Comparison of ENCODE assay signal across 8 mouse cellular contexts in genomic region chr10:57487201-57487600, GRCm38 (mm10). TPM values are rescaled to one million over a fixed set of nuclear protein-coding genes. Genes with fewer than 3 reads are reported as not detected.
DNase-seq lines count a peak whose midpoint lies in the region; ATAC-seq lines count a peak whose summit lies in the region.

No protein-coding gene starts in this region.

- peak overlapping the region; percentile 98 for H3K4me3 ChIP-seq in hindbrain, embryonic 15.5 days
- peak overlapping the region; percentile 94 for H3K4me3 ChIP-seq in midbrain, embryonic 16.5 days (ENCODE audit: low read depth, low read length)

- no peaks in the 10 kb centered on the region for H3K36me3 ChIP-seq in hindbrain, embryonic 15.5 days
- no peaks in the 10 kb centered on the region for H3K36me3 ChIP-seq in midbrain, embryonic 16.5 days (ENCODE audit: control insufficient read depth, insufficient read depth, low read length)

- no peak for ATAC-seq in hindbrain, embryonic 15.5 days (ENCODE audit: low FRiP score, low read depth)
- 0 out of 2 replicates have a peak, but pooled peaks have one; percentile 2 for ATAC-seq in midbrain, embryonic 16.5 days

- no peaks in the 10 kb centered on the region for H3K27me3 ChIP-seq in hindbrain, embryonic 15.5 days
- no peaks in the 10 kb centered on the region for H3K27me3 ChIP-seq in midbrain, embryonic 16.5 days (ENCODE audit: control insufficient read depth, insufficient read depth, low read depth, low read length)

- H3K27ac ChIP-seq in hindbrain, embryonic 15.5 days (replicated peaks), result peak overlapping the region; percentile 98
- peak overlapping the region; percentile 97; the same call in 1 of the 2 replicates for H3K27ac ChIP-seq in midbrain, embryonic 16.5 days (ENCODE audit: low read length)

- under 1% methylated on average over 8 of the region's 8 CpGs for WGBS in hindbrain, embryonic 15.5 days
- WGBS in midbrain, embryonic 16.5 days, result under 1% methylated on average over 8 of the region's 8 CpGs

- peak overlapping the region; percentile 68 for H3K4me2 ChIP-seq in hindbrain, embryonic 15.5 days
- peak overlapping the region; percentile 55 for H3K4me2 ChIP-seq in midbrain, embryonic 16.5 days (ENCODE audit: low read length)

- H3K9ac ChIP-seq in hindbrain, embryonic 15.5 days, result peak overlapping the region; percentile 99
- H3K9ac ChIP-seq in midbrain, embryonic 16.5 days (ENCODE audit: low read depth, low read length), result peak overlapping the region; percentile 98

- H3K4me1 ChIP-seq in hindbrain, embryonic 15.5 days (replicated peaks), result peaks cover 21% of the 10 kb centered on the region
- peaks cover 23% of the 10 kb centered on the region for H3K4me1 ChIP-seq in midbrain, embryonic 16.5 days (ENCODE audit: control insufficient read depth, insufficient read depth, low read length)

- DNase-seq in cerebellum, postnatal 14 days, result peak; percentile 23 to 36
- no peak for DNase-seq in cerebellum, adult 8-10 months
- DNase-seq in thymus, postnatal 25 days, result peak; percentile 3
- DNase-seq in thymus, adult 18-20 months, result no peak
- DNase-seq in urinary bladder, postnatal 4 days (ENCODE audit: low spot score in 2 of 2), result no peak
- DNase-seq in spleen, adult 18-20 months, result no peak

- H3K9me3 ChIP-seq in hindbrain, embryonic 15.5 days, result no peaks in the 10 kb centered on the region
- no peaks in the 10 kb centered on the region for H3K9me3 ChIP-seq in midbrain, embryonic 16.5 days (replicated peaks; ENCODE audit: control insufficient read depth, low read length, poor library complexity, severe bottlenecking)

RNA-seq across cellular contexts. Expression of gene Hsf2, which starts 1.0 kb away (rescaled TPM):
- 46.5 and 49.0 TPM in 2 replicates for polyA plus RNA-seq in hindbrain, embryonic 15.5 days (2015; fragmentation: Nextera tagmentation; extraction: Ambion mirVana)
- polyA plus RNA-seq in midbrain, embryonic 16.5 days (2015; fragmentation: Nextera tagmentation; extraction: Ambion mirVana), result 54.2 and 60.7 TPM in 2 replicates

RNA-seq across cellular contexts. Expression of gene Serinc1, which starts 45.1 kb away (rescaled TPM):
- polyA plus RNA-seq in hindbrain, embryonic 15.5 days (2015; fragmentation: Nextera tagmentation; extraction: Ambion mirVana), result 392 and 396 TPM in 2 replicates
- 456 and 463 TPM in 2 replicates for polyA plus RNA-seq in midbrain, embryonic 16.5 days (2015; fragmentation: Nextera tagmentation; extraction: Ambion mirVana)

Comparison
In these comparisons a context has a peak if more than half of its experiments do, and no peak if none do; other contexts are left out.
1. DNase-seq: peak in cerebellum, postnatal 14 days (2 of 2) and thymus, postnatal 25 days (single experiment); none in cerebellum, adult 8-10 months (single experiment), thymus, adult 18-20 months (0 of 2), urinary bladder, postnatal 4 days (0 of 2) and spleen, adult 18-20 months (0 of 2).